Mouse (Mus musculus) left cerebral cortex, adult 11 months (tissue): ENCODE measurements around the gene Slc5a11.

ENCODE experiments used
- DNase-seq: peaks from one replicate; pipeline ENCODE4 v3.0.0; 2022; ENCODE audit warnings: low spot score

Gene Slc5a11

DNA sequence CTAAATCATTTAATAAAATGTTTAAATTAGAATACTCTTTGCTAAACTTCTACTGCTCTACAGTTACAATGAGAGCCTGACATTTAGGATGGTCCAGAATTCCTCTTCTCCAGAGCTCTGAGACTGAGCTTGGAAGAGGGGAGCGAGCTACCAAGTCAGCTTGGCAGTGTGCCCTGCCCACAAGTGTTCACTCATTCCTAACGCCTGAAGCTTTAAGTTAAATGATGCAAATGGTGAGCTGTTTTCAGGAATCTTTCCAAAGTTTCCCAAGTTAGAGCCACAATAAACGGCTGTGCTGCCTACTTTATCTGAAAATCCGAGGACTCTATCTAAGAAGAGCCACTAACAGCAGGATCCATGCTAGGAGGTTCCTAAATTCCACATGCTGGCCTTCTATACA lies 69.2 kb downstream of the Slc5a11 start:
- no peak for DNase-seq

DNA sequence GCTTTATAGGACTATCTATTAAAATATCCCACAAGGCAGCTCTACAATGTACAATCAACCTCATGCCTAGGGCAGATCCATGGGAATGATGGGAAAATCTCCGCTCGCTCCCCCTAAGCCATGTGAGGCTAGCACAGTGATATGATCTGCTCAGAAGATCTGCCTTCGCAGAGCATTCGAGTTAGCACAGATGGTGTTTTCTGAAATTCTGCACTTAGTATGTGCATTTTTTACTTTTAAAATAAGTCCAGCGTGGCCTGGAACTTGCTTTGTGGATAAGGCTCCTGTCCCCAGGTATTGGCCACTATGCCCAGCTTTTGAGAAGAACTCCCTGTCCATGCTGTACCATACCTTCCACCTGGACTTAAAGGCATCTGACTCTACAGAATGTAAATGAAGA lies 71.3 kb downstream of the Slc5a11 start:
- DNase-seq: no peak

DNA sequence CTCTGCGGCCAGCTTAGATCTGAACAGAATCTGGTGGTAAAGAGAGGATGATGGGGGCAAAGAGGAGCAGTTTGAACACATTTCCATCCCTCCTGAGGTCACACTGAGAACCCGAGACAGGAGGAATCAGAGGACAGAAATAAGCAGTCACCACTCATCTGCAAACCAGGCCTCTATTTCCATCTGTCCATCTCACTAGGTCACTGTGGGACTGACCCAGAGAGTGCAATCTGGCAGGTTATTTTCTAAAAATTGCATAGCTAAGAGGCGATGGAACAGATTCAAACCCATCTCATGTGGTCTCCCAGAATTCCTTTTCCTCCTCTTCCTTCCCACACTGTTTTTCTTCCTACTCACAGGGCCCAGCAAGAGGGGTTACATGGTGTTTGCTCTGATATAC lies 73.3 kb downstream of the Slc5a11 start:
- DNase-seq: no peak

GRCm38 (mm10) chr7:123289176-123289575 lies 74.6 kb downstream of the Slc5a11 start:
- no peak for DNase-seq

DNA sequence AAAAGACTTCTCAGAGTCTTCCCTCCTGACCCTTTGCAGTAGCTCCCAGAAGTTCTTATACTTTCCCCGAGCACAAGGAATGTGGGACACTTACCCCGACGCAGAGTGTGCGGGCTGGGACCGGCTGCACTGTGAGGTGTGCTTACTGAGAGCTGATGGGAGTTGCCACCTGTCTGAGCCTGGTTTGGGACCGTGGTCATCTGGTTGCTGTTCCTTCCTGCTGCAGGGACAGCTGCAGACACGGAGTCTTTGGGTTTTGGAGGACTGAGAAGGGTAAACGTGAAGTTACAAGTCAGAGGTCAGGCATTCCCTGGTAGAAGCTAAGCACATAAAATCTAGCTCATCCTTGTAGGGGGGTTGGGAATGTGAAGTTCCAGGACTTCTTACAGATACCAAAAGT lies 77.4 kb downstream of the Slc5a11 start:
- no peak for DNase-seq

- DNase-seq: no peak
Observed at GRCm38 (mm10) chr7:123293898-123294297, 79.3 kb downstream of the Slc5a11 start.

DNA sequence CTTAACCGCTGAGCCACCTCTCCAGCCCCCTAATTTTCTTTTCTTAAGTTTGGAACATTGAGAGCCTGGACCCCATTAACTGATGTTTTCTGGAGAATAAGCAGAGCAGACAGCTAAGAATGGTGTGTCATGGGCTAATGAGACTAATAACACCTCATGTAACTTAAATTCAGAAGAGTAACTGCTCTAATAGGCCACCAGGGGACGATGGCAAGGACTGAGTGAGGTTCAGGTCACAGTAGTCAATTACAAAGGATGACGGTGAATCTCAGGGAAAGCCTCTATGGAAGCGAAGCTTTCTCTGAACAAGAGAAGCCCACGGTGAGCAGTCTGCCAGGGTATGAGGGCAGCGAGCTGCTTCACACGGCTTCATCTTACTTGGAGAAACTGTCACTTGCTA lies 80.8 kb downstream of the Slc5a11 start:
- no peak for DNase-seq

DNA sequence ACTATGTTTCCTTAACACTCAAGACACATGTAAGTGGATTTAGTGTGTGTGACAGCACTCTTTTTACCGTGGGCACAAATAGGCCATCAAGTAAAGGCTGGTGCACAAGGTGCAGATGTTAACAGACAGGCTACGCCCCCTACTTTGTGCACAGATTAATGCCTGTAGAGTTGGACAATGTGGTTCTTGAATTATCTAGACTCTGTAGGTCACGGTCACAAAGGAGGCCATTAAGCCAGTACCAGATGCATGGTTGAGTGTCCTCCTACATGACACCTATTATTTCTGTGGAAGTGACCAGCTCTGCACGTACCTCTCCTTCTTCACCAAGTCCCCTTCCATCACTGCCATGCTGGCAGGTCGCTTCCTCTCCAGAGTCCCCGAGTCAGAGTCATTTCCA lies 81.5 kb downstream of the Slc5a11 start:
- no peak for DNase-seq

- DNase-seq: no peak
Observed at GRCm38 (mm10) chr7:123298225-123298624, 83.6 kb downstream of the Slc5a11 start.

GRCm38 (mm10) chr7:123300258-123300657 lies 85.7 kb downstream of the Slc5a11 start:
- DNase-seq: no peak

DNA sequence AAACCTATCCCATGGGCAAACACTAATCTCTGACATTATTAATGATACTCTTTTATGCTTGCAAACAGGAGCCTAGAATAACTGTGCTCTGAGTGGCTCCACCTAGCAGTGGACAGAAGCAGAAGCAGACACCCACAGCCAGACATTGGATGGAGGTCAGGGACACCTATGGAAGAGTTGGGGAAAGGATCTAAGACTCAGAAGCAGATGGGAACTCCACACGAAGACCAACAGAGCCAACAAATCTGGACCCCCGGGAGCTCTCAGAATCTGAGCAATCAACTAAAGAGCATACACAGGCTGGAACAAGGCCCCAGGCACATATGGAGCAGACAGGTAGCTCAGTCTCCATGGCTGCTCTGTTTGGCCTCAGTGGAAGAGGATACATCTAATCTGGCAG lies 90.8 kb downstream of the Slc5a11 start:
- DNase-seq: no peak

DNA sequence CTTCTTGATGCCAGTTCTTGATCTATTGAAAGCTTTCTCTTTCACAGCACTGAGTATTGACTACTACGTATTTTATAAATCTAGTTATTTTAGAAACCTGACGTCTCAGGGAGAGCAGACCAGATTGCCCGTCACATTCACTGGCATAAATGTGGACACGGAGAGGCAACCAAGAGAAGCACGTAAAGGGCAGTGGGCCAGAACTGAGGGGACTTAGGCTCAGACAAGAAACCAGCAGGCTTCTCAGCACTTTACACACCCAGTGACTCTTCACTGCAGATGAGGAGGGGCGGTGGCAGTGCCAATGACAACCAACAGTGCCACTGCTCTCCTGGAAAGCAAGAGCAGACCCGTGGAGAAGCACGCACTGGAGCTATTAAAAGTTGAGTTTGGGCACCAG lies 92.7 kb downstream of the Slc5a11 start:
- no peak for DNase-seq

- no peak for DNase-seq
Observed at GRCm38 (mm10) chr7:123307887-123308558, 93.4 kb downstream of the Slc5a11 start.

DNA sequence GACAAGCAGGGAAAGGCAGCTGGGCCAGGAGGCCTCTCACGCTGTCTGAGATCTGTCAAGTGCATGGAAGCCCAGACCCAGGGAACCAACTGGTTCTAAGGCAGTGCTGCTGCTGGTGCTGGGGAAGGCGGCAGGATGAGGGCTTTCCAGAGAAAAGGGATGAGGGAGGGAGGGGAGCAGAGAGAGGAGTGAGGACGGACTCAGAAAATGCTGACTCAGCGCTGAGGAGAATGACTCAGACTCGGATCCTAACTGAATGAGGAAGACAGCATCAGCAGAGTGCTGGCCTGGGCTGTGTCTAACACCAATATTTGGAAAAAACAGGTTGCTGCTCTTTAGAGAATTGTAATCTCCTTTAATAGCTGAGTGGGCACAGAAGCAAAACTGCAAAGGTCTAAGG lies 97.3 kb downstream of the Slc5a11 start:
- DNase-seq: no peak

DNA sequence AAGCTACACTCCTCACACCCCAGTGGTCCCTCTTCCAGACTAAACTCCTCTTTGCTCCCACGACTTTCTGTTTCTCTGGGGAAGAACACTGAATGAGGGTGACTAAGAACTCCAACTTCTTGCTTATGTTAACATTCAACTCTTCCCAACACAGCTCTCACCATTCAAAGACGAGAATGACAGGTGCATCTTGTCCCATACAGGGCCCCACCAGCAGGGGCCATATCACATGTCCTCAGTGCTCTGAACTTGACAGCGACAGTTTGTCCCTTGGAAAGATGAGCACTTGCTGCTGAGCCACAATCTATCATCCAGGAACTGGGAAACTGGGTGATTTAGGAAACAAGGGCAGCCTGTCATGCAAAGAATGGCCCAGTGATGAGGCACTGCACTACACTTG lies 98.2 kb downstream of the Slc5a11 start:
- DNase-seq: no peak

- DNase-seq: no peak
Observed at GRCm38 (mm10) chr7:123322452-123323121, 108.0 kb downstream of the Slc5a11 start.
